Mouse (Mus musculus): Measurements from ENCODE around the gene Acsl3. TPM values are rescaled to one million over a fixed set of nuclear protein-coding genes. Genes with fewer than 3 reads are reported as not detected.

Acsl3 gene
- total RNA-seq, 2 experiments from 2014 or later, result 113 to 125 TPM

GRCm38 (mm10) chr1:78725617-78726223 lies 68.1 kb downstream of the Acsl3 start:
- intact Hi-C loops (cut with DNase I), result loop anchor here (2.0 to 5.0 kb wide), 3 partner anchors 467 to 957 kb away; no protein-coding TSS in a partner anchor
- peak in 1 of 2 experiments; percentile 44 for DNase-seq (ENCODE audit: extremely low spot score in 1 of 2, low spot score in 2 of 2)

GRCm38 (mm10) chr1:78730114-78730720 lies 72.6 kb downstream of the Acsl3 start:
- intact Hi-C loops (cut with DNase I), result loop anchor here (10.0 kb wide), 1 partner anchor 135 kb away; no protein-coding TSS in a partner anchor
- DNase-seq (ENCODE audit: extremely low spot score in 1 of 2, low spot score in 2 of 2), result no peak

- no peak for DNase-seq (ENCODE audit: extremely low spot score in 1 of 2, low spot score in 2 of 2)
- intact Hi-C loops (cut with DNase I), result loop anchor here (10.0 kb wide), 1 partner anchor 133 kb away; no protein-coding TSS in a partner anchor
Observed at GRCm38 (mm10) chr1:78732290-78732689, 74.7 kb downstream of the Acsl3 start.

- DNase-seq (ENCODE audit: extremely low spot score in 1 of 2, low spot score in 2 of 2), result peak in 1 of 2 experiments; percentile 62
- intact Hi-C loops (cut with DNase I), result loop anchor here (10.0 kb wide), 1 partner anchor 130 kb away; no protein-coding TSS in a partner anchor
Observed at GRCm38 (mm10) chr1:78734261-78735000, 76.8 kb downstream of the Acsl3 start.

- no peak for DNase-seq (ENCODE audit: extremely low spot score in 1 of 2, low spot score in 2 of 2)
- intact Hi-C loops (cut with DNase I), result loop anchor here (10.0 kb wide), 1 partner anchor 127 kb away; no protein-coding TSS in a partner anchor
Observed at GRCm38 (mm10) chr1:78737646-78738045, 80.0 kb downstream of the Acsl3 start.

GRCm38 (mm10) chr1:78740676-78741075 lies 83.1 kb downstream of the Acsl3 start:
- intact Hi-C loops (cut with DNase I), result no loop called here
- peak in 1 of 2 experiments; percentile 30 for DNase-seq (ENCODE audit: extremely low spot score in 1 of 2, low spot score in 2 of 2)

- intact Hi-C loops (cut with DNase I), result no loop called here
Observed at GRCm38 (mm10) chr1:78742198-78742597, 84.6 kb downstream of the Acsl3 start.

GRCm38 (mm10) chr1:78743318-78743717 lies 85.7 kb downstream of the Acsl3 start:
- no peak for DNase-seq (ENCODE audit: extremely low spot score in 1 of 2, low spot score in 2 of 2)

More at GRCm38 (mm10) chr1:78742198-78742597, 84.6 kb downstream of the Acsl3 start:
- no peak for DNase-seq (ENCODE audit: extremely low spot score in 1 of 2, low spot score in 2 of 2)

GRCm38 (mm10) chr1:78745230-78745777 lies 87.7 kb downstream of the Acsl3 start:
- DNase-seq (ENCODE audit: extremely low spot score in 1 of 2, low spot score in 2 of 2), result peak; percentile 27 to 38
- intact Hi-C loops (cut with DNase I), result no loop called here

More at GRCm38 (mm10) chr1:78743318-78743717, 85.7 kb downstream of the Acsl3 start:
- intact Hi-C loops (cut with DNase I), result no loop called here

Other genes with a start within 250 kb of the Acsl3 start
- 10 to 100 TPM; 74.2 to 74.8 TPM for gene Farsb, start 168.9 kb upstream of the Acsl3 start, total RNA-seq (2021)
- gene Mogat1, start 146.8 kb upstream of the Acsl3 start, total RNA-seq (2021), result not detected
- under 1 TPM; 0.11 to 0.28 TPM for gene BC035947, start 145.7 kb upstream of the Acsl3 start, total RNA-seq (2021)
- 10 to 100 TPM; 11.4 to 13.0 TPM for gene Utp14b, start 213 bp downstream of the Acsl3 start, total RNA-seq (2021)
- 1 to 10 TPM in 1 of 2 experiments, under 1 TPM in 1; 0.57 to 1.1 TPM for gene Kcne4, start 158.9 kb downstream of the Acsl3 start, total RNA-seq (2021)

Data from left cerebral cortex, postnatal 10 days (tissue).